Comparison of ENCODE assay signal across 26 mouse cellular contexts in the genomic region with DNA sequence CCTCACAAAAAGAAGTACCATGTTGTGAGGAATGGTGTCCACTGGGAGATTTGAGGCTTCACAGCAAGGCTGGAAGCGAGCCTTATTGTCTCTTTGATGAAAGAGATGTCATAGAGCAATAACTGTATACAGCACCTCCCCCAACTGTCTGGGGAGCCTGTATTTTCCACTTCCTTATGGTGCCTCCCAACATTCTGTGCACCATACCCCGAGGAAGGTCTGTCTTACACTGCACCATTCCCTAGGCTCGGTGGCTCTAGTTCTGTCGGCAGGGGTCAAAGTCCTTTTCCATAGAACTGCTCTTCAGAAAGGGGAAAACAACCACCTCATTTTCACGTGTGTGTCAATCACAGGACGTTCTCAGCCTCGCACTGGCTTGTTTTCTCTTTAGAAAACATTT.
"Had no signal": no experiment of that assay in that cellular context is flagged by ENCODE, and none has a peak within 500 bp of the region (broad histone marks: within the 10 kb centered on the region; RNA-seq: fewer than 3 reads in every experiment).

No protein-coding gene starts in this region.

- H3K36me3 ChIP-seq: heart, embryonic 13.5 days; heart, embryonic 15.5 days; hindbrain, embryonic 13.5 days; hindbrain, embryonic 15.5 days; kidney, embryonic 15.5 days; limb, embryonic 13.5 days; limb, embryonic 15.5 days; liver, embryonic 12.5 days had no signal

- H3K9me3 ChIP-seq: heart, embryonic 13.5 days; heart, embryonic 15.5 days; hindbrain, embryonic 13.5 days; hindbrain, embryonic 15.5 days; kidney, embryonic 15.5 days; limb, embryonic 13.5 days; limb, embryonic 15.5 days; liver, embryonic 12.5 days had no signal

- H3K4me1 ChIP-seq: heart, embryonic 13.5 days; heart, embryonic 15.5 days; hindbrain, embryonic 13.5 days; hindbrain, embryonic 15.5 days; limb, embryonic 13.5 days; limb, embryonic 15.5 days; liver, embryonic 12.5 days had no signal

- DNase-seq: gastrocnemius, adult 2 months; gastrocnemius, postnatal 10 days; gastrocnemius, postnatal 25 days; heart, adult 2 months; heart, postnatal 14 days; heart, postnatal 36 days; kidney, adult 11 months; kidney, adult 2 months; kidney, adult 9 months; kidney, postnatal 14 days; kidney, postnatal 36 days; layer of hippocampus, adult 9-11 months; layer of hippocampus, postnatal 36 days; left cerebral cortex, postnatal 4 days had no signal

- H3K27me3 ChIP-seq: heart, embryonic 13.5 days; heart, embryonic 15.5 days; hindbrain, embryonic 13.5 days; hindbrain, embryonic 15.5 days; kidney, embryonic 15.5 days; limb, embryonic 13.5 days; limb, embryonic 15.5 days; liver, embryonic 12.5 days had no signal

- H3K4me2 ChIP-seq: heart, embryonic 11.5 days; heart, embryonic 13.5 days; heart, embryonic 15.5 days; hindbrain, embryonic 13.5 days; hindbrain, embryonic 15.5 days; kidney, embryonic 15.5 days; limb, embryonic 13.5 days; limb, embryonic 15.5 days; liver, embryonic 12.5 days had no signal

- H3K9ac ChIP-seq: heart, embryonic 13.5 days; heart, embryonic 15.5 days; hindbrain, embryonic 13.5 days; hindbrain, embryonic 15.5 days; kidney, embryonic 15.5 days; limb, embryonic 13.5 days; limb, embryonic 15.5 days; liver, embryonic 12.5 days; liver, embryonic 14.5 days had no signal

- ATAC-seq: hindbrain, postnatal 0 days; liver, embryonic 12.5 days had no signal

- H3K27ac ChIP-seq: gastrocnemius, adult 2 months; heart, adult 2 months; heart, embryonic 13.5 days; heart, embryonic 15.5 days; hindbrain, embryonic 13.5 days; hindbrain, embryonic 15.5 days; hindbrain, postnatal 0 days; kidney, embryonic 15.5 days; kidney, postnatal 0 days; limb, embryonic 13.5 days; limb, embryonic 15.5 days; liver, embryonic 12.5 days; liver, embryonic 14.5 days had no signal

- H3K4me3 ChIP-seq: gastrocnemius, adult 2 months; heart, adult 2 months; heart, embryonic 13.5 days; heart, embryonic 15.5 days; hindbrain, embryonic 13.5 days; hindbrain, embryonic 15.5 days; kidney, embryonic 15.5 days; limb, embryonic 13.5 days; limb, embryonic 15.5 days; liver, embryonic 12.5 days had no signal
